In the genomic region with DNA sequence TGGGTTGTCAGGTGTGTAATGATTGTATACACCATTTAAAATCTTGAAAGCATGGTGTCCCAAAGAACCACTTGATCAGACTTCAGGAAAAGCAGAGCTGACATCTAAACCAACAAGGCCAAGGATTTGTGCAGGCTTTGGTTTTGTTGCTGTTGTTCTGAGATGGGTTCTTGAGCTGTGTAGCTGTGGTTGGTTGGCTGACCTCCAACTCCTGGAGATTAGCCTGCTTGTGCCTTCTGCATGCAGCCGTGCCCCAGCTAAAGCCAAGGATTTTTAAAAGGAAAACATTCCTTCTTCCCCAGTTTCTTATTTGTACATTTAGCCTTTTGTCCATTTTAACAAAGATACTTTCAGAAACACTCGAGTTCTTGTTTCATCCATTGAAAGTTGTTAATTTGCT, we compare ENCODE assay signal across 10 mouse cellular contexts. TPM values are rescaled to one million over a fixed set of nuclear protein-coding genes. Genes with fewer than 3 reads are reported as not detected.
DNase-seq lines count a peak whose midpoint lies in the region; ATAC-seq lines count a peak whose summit lies in the region.
"Had no signal": no experiment of that assay in that cellular context is flagged by ENCODE, and none has a peak within 500 bp of the region (broad histone marks: within the 10 kb centered on the region; RNA-seq: fewer than 3 reads in every experiment).

No protein-coding gene starts in this region.

- WGBS in hindbrain, embryonic 13.5 days = 60% methylated on average over 2 of the region's 2 CpGs
- 81% methylated on average over 2 of the region's 2 CpGs for WGBS in hindbrain, embryonic 11.5 days
- 54% methylated on average over 2 of the region's 2 CpGs for WGBS in neural tube, embryonic 13.5 days

- peaks cover 11% of the 10 kb centered on the region for H3K4me1 ChIP-seq in hindbrain, embryonic 13.5 days (replicated peaks)
- H3K4me1 ChIP-seq in hindbrain, embryonic 11.5 days (replicated peaks; ENCODE audit: control insufficient read depth, insufficient read depth, low read length) = no peaks in the 10 kb centered on the region
- 0 out of 2 replicates have a peak, but pooled peaks cover 13% of the 10 kb centered on the region for H3K4me1 ChIP-seq in neural tube, embryonic 13.5 days (replicated peaks)
- H3K4me1 ChIP-seq: embryonic facial prominence, embryonic 12.5 days had no signal

- H3K4me2 ChIP-seq in hindbrain, embryonic 13.5 days = no peak overlapping the region
- no peak overlapping the region for H3K4me2 ChIP-seq in hindbrain, embryonic 11.5 days (replicated peaks; ENCODE audit: low read depth, low read length)
- no peak overlapping the region for H3K4me2 ChIP-seq in neural tube, embryonic 13.5 days
- H3K4me2 ChIP-seq: embryonic facial prominence, embryonic 12.5 days had no signal

- H3K9ac ChIP-seq in hindbrain, embryonic 13.5 days = no peak overlapping the region
- H3K9ac ChIP-seq in hindbrain, embryonic 11.5 days (ENCODE audit: low read depth, low read length) = no peak overlapping the region
- no peak overlapping the region for H3K9ac ChIP-seq in neural tube, embryonic 13.5 days
- H3K9ac ChIP-seq: embryonic facial prominence, embryonic 12.5 days had no signal

- no peak overlapping the region for H3K4me3 ChIP-seq in hindbrain, embryonic 13.5 days
- H3K4me3 ChIP-seq in hindbrain, embryonic 11.5 days (ENCODE audit: low read depth, low read length) = no peak overlapping the region
- H3K4me3 ChIP-seq in neural tube, embryonic 13.5 days = no peak overlapping the region
- H3K4me3 ChIP-seq: embryonic facial prominence, embryonic 12.5 days had no signal

- peak; percentile 66 for DNase-seq in cerebellum, adult 11-12 months
- no peak for DNase-seq in hindbrain, embryonic 11.5 days (ENCODE audit: low spot score)
- no peak for DNase-seq in neural tube, embryonic 10.5 days (ENCODE audit: extremely low spot score, low spot score)
- DNase-seq in testis, postnatal 10 days (ENCODE audit: low spot score) = peak; percentile 76
- no peak for DNase-seq in urinary bladder, adult 18-20 months (ENCODE audit: low spot score in 2 of 2)
- DNase-seq: kidney, adult 2 months had no signal

- H3K36me3 ChIP-seq in hindbrain, embryonic 13.5 days = peaks cover 74% of the 10 kb centered on the region
- peaks cover 9% of the 10 kb centered on the region; the same call in 1 of the 2 replicates for H3K36me3 ChIP-seq in hindbrain, embryonic 11.5 days (ENCODE audit: control insufficient read depth, insufficient read depth, low read length)
- H3K36me3 ChIP-seq in neural tube, embryonic 13.5 days = peaks cover 81% of the 10 kb centered on the region

- ATAC-seq in cerebellum, adult (ENCODE audit: insufficient number of reproducible peaks, low FRiP score, low TSS enrichment) = no peak
- no peak for ATAC-seq in hindbrain, embryonic 13.5 days (ENCODE audit: low FRiP score)
- ATAC-seq in hindbrain, embryonic 11.5 days (ENCODE audit: low FRiP score) = no peak
- ATAC-seq in neural tube, embryonic 13.5 days (ENCODE audit: low read depth) = no peak

- H3K9me3 ChIP-seq in hindbrain, embryonic 13.5 days = no peaks in the 10 kb centered on the region
- H3K9me3 ChIP-seq in hindbrain, embryonic 11.5 days (ENCODE audit: control insufficient read depth, low read length) = no peaks in the 10 kb centered on the region
- H3K9me3 ChIP-seq in neural tube, embryonic 13.5 days = no peaks in the 10 kb centered on the region
- H3K9me3 ChIP-seq: embryonic facial prominence, embryonic 12.5 days had no signal

- H3K27ac ChIP-seq in hindbrain, embryonic 13.5 days = peak overlapping the region; percentile 52; the same call in 1 of the 2 replicates
- H3K27ac ChIP-seq in hindbrain, embryonic 11.5 days (ENCODE audit: low read depth, low read length) = no peak overlapping the region
- peak overlapping the region; percentile 23; the same call in 1 of the 2 replicates for H3K27ac ChIP-seq in neural tube, embryonic 13.5 days (replicated peaks)
- H3K27ac ChIP-seq: embryonic facial prominence, embryonic 12.5 days had no signal

- H3K27me3 ChIP-seq in hindbrain, embryonic 13.5 days = no peaks in the 10 kb centered on the region
- no peaks in the 10 kb centered on the region for H3K27me3 ChIP-seq in hindbrain, embryonic 11.5 days (ENCODE audit: control insufficient read depth, insufficient read depth, low read length)
- no peaks in the 10 kb centered on the region for H3K27me3 ChIP-seq in neural tube, embryonic 13.5 days
- H3K27me3 ChIP-seq: embryonic facial prominence, embryonic 12.5 days had no signal

RNA-seq across cellular contexts. Expression of a gene that starts 33.2 kb away (rescaled TPM):
- 121 TPM in 2 replicates for polyA plus RNA-seq in hindbrain, embryonic 13.5 days (2015; fragmentation: Nextera tagmentation; extraction: Ambion mirVana)
- 99.6 and 101 TPM in 2 replicates for polyA plus RNA-seq in hindbrain, embryonic 11.5 days (2014; fragmentation: Nextera tagmentation; extraction: Ambion mirVana)
- 106 and 121 TPM in 2 replicates for polyA plus RNA-seq in neural tube, embryonic 13.5 days (2015; fragmentation: Nextera tagmentation; extraction: Ambion mirVana)

RNA-seq across cellular contexts. Expression of a gene that starts 45.1 kb away (rescaled TPM):
- 1.3 and 2.1 TPM in 2 replicates for polyA plus RNA-seq in hindbrain, embryonic 13.5 days (2015; fragmentation: Nextera tagmentation; extraction: Ambion mirVana)
- 1.2 and 1.9 TPM in 2 replicates for polyA plus RNA-seq in hindbrain, embryonic 11.5 days (2014; fragmentation: Nextera tagmentation; extraction: Ambion mirVana)
- 1.3 TPM in 2 replicates for polyA plus RNA-seq in neural tube, embryonic 13.5 days (2015; fragmentation: Nextera tagmentation; extraction: Ambion mirVana)

RNA-seq across cellular contexts. Expression of a gene that starts 52.6 kb away (rescaled TPM):
- 3.9 and 4.7 TPM in 2 replicates for polyA plus RNA-seq in hindbrain, embryonic 13.5 days (2015; fragmentation: Nextera tagmentation; extraction: Ambion mirVana)
- 1.7 and 2.5 TPM in 2 replicates for polyA plus RNA-seq in hindbrain, embryonic 11.5 days (2014; fragmentation: Nextera tagmentation; extraction: Ambion mirVana)
- 3.5 and 6.4 TPM in 2 replicates for polyA plus RNA-seq in neural tube, embryonic 13.5 days (2015; fragmentation: Nextera tagmentation; extraction: Ambion mirVana)

Comparison
In these comparisons a context has a peak if more than half of its experiments do, and no peak if none do; other contexts are left out.
1. DNase-seq: peak in cerebellum, adult 11-12 months (single experiment) and testis, postnatal 10 days (single experiment); none in hindbrain, embryonic 11.5 days (single experiment), neural tube, embryonic 10.5 days (single experiment) and urinary bladder, adult 18-20 months (0 of 2).